Mouse (Mus musculus) heart, postnatal 25 days (tissue): Measurements from ENCODE around the gene Ripor2. TPM values are rescaled to one million over a fixed set of nuclear protein-coding genes. Genes with fewer than 3 reads are reported as not detected.
"Not testable (repeated sequence)": the region's sequence is repeated elsewhere in the genome, so short reads cannot be mapped to it uniquely, and the experiment has no call there.

Experiments
- DNase-seq: peaks from one replicate; pipeline ENCODE4 v3.0.0; 2022; ENCODE audit warnings: low spot score
- intact Hi-C: fragments of 180-260 bp; cut with DNase I; formaldehyde crosslinking; loops from one replicate; pipeline ENCODE4 v1.15.1; 2025
- total RNA-seq, 2 experiments: library from RNA; stranded (reverse); gene quantifications; 2 replicates each; pipeline ENCODE4 v1.2.3; 2021

The Ripor2 gene
- total RNA-seq, 2 experiments from 2014 or later: 5.3 to 7.2 TPM

DNA sequence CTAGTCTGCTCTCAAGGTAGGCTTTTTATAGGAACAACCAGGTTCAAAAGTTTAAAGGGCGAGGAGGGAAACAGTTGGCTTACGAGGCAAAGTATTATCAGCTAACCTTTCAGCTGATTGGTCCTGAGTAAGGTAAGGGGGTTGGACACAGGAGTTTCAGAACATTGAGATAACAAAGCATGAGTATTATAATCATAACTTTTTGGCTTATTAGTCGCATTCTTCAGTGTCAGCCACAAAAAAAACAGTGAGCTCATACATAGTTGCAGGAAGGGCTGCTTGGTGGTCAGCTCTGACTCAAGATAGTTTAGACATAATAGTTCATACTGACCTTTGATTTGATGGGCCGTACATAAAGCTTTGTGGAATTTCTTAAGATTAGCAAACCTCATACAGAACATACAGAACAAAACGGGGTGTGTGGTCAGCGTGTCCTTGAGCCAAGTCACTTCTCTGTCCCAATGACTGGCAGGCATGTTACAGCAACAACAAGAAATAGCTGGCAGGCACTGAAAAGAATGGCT is 153.7 kb downstream of the Ripor2 start:
- intact Hi-C loops: no loop called here
- DNase-seq: no peak

DNA sequence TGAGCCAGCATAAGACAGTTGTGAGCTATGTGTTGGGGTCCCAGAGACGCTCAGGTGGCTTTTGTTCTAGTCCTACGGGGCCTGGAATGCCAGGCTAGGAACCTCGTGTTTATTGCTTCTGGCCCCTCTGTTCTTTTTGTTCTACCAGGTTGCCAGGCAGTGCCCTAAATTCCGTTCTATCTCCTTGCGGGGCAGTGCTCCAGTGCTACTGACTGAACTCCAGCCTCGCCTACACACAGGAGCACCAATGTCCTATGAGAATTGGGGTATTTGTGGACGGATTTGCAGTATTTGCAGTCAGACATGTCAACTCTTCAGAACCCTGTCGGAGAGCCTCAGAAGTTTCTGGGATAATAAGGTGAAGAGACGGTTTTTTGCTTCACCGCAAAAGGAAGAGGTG is 159.0 kb downstream of the Ripor2 start, which contains the start of gene Armh2:
Armh2 (plus strand) TSS at position 205 of the 400 bp plus-strand sequence.
- intact Hi-C loops: no loop called here
- DNase-seq: no peak

DNA sequence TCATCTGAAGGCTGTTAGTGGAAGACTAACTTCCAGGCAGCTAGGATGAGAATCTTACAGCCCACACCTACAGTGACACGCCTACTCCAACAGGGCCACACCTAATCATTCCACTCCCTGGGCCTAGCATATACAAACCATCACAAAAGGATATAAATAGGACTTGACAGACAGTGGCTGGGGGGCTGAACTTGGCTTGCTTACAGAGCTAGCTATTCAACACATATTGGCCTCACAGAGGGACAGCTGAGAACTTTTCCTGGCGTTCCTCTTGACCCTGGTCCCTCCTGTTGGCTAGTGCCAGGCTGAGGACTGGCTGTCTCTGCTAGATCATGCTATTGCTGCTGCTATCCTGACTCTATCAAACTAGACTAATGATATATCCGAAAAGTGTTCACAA is 165.8 kb downstream of the Ripor2 start:
- intact Hi-C loops: no loop called here
- no peak for DNase-seq

DNA sequence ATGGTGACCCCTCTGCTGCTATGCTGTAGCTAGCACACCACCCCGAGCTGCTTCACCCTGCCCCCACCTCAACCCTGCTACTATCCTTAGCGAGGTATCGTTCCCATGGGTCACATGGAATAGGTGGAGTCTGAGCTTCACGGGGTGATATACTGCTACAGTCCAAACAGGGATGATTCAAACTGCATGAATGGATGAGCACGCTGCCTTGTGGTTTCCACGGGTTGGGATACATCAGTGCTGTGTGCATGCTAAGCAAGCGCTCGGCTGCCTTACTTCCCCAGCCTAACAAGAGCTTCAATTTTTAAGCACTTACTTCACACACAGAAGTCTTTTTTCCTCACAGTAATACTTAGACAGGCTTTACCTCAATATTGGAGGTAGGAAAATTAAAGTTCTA is 168.8 kb downstream of the Ripor2 start:
- intact Hi-C loops: no loop called here
- no peak for DNase-seq

DNA sequence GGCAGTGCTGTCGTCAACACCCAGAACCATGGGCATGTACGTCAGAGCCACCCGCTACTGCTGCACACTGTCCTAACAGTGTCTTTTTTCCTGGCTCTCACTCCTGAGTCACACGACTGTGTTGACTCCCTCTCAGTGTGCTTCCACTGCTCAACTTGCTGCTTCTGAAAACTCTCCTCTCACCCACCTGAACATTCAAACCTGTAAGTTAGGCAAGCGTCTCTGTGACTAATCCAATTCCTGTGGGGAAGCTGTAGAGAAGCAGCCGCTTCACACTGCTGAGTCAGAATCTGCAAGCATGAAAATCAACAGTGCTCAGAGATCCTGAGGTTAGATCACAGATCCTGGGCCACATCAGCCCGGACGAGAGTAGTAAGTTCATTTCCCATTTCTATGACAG is 169.4 kb downstream of the Ripor2 start:
- DNase-seq: no peak
- intact Hi-C loops: no loop called here

DNA sequence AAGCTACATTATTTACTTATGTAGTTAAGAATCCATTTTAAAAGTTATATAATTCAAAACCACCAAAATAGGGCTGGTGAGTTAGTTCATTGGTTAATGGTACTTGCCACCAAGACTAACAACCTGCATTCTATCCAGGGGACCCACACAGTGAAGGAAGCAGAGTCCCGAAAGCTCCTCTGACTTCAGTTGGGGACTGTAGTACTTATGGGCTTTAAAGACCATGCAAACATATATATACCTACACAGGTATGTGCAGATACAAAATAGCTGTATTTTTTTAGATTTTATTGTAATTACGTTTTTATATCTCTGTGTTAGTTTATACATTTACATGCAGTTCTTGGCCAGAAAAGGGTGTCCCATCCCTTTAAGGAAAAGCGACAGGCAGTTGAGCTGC is 174.8 kb downstream of the Ripor2 start:
- intact Hi-C loops: no loop called here
- DNase-seq: no peak

DNA sequence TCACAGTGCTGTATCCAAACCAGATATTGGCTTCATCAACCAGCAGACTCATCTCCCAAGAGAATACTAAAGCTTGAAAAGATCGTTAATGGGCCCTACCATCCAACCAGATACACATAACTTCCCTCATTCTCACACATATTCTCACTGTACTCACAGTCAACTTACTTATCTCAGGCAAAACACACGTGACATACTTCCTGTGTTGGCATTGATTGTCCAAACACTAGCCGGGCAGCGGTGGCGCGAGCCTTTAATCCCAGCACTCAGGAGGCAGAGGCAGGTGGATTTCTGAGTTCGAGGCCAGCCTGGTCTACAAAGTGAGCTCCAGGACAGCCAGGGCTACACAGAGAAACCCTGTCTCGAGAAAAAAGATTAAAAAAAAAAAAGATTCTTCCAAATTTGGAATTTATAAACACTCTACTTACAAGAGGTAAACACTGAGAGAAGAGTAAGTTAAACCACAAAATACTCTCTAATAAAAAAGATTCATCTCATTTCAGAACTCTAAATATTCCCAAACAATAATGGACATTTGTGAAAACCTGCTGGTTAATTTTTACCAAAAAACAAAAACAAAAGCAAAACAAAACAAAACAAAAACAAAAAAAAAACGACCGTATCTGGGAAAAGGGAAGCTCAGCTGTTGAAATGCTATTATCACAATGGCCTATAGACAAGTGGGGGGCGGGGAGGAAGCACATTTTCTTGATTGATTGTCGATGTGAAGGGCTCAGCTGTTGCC is 176.0 kb downstream of the Ripor2 start:
- DNase-seq: no peak
- intact Hi-C loops: no loop called here

DNA sequence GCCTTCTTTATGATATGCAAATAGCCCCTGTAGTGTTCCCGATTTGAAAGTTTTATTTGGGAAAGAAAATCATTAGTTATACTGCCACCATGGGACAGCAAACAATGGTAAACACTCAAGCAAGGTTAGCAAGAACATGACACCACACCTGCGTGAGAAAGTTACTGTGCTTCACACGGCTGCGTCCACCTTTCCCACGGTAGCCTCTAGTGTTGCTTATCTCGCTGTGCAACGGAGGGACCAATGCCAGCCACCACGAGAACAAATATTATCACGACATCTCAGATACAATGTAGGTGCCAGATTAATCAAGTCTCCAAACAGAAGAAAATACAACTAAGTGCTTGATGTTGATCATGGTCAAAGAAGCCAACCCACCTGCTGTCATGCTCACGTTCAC is 177.5 kb downstream of the Ripor2 start:
- intact Hi-C loops: no loop called here
- DNase-seq: no peak

DNA sequence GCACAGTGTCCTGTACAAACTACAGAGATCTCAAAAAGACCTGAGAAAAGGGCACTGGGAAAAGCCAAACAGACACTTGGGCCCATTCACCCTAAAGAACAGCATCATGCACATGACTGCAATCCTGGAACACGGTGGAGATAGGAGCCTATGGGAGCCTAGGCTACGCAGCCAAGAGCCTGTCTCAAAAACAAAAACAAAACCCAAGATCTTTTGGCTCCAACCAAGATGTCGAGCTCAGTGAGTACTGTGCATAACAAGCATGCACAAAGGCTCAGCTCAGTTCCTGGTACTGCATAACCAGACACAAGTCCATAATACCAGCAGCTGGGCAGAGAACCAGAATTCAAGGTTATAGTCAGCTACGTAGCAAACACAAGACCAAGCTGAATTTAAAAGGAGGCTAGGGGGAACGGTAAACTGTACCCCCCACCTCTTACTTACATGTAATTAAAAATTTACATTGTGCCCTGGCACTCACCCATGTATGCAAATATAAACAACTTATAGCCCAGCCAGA is 178.4 kb downstream of the Ripor2 start:
- DNase-seq: no peak
- intact Hi-C loops: no loop called here

DNA sequence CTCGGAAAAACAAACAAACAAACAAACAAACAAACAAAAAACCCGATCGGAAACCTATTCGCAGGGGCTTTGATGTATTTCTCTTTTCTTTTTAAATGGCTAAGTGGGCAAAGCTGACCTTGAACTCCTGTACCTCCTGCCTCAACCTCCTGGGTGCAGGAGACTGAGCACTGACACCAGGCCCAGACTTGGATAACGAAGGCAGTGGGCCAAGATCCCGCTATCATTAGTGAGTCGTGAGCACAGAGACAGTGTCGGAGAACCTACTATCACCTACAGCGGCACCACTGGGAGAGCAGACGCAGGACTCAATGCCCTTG is 179.1 kb downstream of the Ripor2 start:
- DNase-seq: no peak
- intact Hi-C loops: no loop called here

DNA sequence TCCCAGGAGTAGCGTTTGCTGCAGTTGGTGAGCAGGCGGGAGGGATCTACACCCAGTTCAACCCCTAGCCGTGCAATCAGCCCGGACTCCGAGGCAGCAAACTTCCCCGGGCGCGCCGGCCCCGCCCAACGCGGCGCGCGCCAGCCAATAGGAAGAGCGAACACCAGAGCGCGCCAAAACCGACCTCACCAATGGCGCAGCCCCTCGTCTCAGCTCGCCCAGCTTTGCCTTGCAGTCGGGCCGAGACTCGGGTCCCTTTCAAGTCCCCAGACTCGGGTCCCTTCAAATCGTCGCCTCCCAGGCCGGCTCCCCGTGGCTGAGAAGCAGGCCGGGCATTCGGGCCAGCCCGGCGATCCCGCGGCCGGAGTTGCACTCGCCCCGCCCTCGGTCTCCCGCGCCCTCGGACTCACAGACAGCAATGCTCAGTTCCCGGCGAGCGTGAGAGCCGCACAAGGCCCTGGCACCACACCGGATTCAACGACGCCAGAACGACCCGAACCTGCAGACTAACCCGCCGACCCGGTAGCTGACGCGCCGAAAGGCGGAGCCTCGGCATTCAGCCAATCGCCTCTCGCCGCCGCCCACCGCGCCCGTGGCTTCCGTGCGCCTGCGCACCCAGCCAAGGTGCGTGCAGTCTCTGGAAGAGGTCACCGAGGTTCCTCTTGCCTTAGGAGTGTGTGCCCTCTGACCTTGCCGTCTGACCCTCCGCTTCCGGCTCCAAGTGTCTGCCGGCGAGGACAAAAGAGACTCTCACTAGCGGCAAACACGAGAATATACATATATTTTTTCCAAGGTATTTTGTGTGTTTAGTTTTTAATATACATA is 179.6 kb downstream of the Ripor2 start, which contains the start of gene Gmnn:
Gmnn (minus strand) TSS at position 521 of the 825 bp plus-strand sequence.
- peak; percentile 78 for DNase-seq
- intact Hi-C loops: no loop called here

DNA sequence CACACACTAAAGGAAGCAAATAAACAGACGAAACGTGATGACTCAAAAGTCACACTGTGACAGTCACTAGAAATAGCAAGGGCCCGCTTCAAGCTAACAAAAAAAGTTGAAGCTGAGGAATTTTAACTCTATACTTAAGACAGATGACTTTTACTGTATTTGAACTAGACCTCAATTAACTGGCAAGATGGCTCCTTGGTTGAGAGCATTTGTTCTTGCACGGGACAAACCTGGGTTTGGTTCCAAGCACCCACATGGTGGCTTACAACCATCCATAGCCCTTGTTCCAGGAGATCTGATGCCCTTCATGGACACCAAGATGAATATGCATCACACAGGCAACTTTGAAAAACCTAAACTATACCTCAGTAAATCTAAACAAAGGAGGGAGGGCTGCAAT is 180.3 kb downstream of the Ripor2 start:
- intact Hi-C loops: no loop called here
- no peak for DNase-seq

DNA sequence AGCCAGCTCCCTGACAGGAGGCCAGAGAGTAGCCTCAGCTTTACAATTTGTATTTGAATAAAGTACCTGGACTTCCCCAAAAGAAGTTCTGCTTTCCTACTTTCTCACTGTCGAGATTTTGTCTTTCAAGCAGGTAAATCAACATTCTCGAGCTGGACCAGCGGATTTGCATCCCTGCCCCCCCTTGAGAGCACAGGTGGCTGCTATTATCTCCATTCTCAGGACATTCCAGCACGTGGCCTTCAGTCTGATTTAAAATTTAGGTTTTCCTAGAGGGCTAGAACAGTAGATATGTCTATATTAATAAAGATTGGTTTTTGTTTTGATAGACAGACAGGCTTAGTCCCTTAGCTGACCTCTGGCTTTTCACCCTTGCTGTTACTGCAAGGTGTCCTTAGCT is 185.8 kb downstream of the Ripor2 start:
- intact Hi-C loops, DNase-seq: not testable (repeated sequence)

DNA sequence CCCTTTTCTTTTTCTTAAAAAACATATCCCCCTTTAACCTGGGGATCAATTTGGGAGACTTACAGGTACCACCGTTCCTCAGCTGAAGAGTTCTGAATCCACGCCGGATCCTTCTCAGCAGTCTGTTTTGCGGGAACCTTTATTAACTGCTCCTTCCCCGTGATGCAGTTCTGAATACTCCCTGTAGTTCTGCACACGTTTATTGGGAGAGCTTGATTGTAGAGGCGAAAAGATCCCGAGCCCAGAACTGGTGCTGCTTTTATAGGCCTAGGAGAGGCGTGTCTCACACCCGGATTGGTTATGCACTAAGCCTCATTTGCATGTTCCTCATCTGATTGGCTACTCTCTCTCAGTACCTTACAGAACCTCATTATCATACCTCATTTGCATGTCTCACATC is 189.5 kb downstream of the Ripor2 start:
- intact Hi-C loops, DNase-seq: not testable (repeated sequence)

DNA sequence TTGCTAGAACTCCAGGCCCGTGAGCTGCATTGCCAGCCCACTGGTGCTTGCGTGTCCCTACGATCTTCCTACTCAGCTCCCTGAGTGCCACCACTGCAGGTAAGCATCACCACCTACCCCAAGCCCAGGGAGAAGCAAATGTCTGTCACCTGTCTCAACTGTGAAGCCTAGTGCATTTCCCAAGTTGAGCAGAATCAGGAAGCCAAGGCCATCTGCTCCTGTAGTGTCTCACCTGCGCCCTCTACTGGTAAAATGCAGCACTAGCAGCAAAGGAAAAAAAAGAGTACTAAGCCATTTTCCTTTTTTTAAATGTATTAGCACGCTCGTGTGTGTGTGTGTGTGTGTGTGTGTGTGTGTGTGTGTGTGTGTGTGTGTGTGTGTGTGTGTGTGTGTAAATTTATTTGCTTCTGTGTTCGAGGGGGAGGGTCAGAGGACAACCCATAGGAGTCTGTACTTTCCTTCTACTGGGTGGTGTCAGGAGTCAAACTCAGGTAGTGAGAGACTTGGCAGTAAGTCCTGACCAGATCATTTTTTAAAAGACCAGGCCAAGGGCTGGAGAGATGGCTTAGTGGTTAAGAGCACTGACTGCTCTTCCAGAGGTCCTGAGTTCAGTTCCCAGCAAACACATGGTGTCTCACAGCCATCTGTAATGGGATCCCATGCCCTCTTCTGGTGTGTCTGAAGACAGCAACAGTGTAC is 194.3 kb downstream of the Ripor2 start:
- no peak for DNase-seq
- intact Hi-C loops: loop anchor here (5.0 kb wide), 1 partner anchor 294 kb away; no protein-coding TSS in a partner anchor

DNA sequence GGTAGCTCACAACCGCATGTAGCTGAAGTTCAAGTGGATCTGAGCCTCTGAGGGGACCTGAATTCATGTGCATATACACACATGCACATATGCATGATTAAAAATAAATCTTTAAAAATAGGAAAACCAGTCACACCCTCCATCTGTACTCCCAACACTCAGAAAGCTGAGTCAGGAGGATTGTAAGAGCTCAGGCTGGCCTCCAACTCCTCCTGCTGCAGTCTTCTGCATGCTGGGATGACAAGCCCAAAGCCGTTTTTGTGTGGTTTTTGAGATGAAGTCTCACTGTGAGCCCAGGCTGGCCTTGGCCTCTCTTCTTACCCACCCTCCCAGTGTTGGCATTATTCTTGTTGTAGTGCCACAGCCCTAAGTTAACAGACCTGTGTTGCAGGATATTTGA is 196.0 kb downstream of the Ripor2 start:
- intact Hi-C loops: loop anchor here (5.0 kb wide), 1 partner anchor 296 kb away; no protein-coding TSS in a partner anchor
- DNase-seq: no peak

DNA sequence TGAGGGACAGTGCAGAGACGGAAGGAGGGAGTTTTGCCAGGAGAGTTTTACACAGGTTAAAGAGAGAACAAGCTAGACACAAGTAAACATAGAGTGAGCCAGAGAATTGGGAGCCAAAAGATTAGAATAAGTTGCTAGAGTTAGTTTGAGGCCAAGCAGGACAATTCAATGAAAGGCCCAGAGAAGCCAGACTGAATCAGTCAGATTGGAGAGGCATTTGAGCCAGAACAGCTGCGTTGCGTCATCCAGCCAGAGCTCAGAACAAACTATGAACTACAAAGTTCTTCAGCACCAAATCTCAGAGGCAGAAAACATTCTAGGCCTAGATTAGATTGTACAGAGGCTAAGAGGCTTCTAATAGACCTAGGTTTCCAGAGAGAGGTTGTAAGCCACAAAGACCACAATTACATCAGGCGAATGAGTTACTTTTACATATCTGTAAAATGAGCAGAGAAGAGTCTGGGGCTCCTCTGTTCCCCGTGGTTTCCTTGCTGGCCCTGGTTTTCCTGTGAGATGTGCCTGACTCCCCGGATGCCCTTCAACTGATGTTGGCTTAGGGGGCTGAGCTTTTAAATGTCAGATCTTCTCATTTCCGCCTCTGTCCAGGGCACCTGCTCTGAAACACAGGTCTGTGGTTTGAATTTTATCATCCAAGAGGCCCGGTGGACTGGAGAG is 196.9 kb downstream of the Ripor2 start:
- intact Hi-C loops: loop anchor here (5.0 kb wide), 1 partner anchor 297 kb away; no protein-coding TSS in a partner anchor
- no peak for DNase-seq

DNA sequence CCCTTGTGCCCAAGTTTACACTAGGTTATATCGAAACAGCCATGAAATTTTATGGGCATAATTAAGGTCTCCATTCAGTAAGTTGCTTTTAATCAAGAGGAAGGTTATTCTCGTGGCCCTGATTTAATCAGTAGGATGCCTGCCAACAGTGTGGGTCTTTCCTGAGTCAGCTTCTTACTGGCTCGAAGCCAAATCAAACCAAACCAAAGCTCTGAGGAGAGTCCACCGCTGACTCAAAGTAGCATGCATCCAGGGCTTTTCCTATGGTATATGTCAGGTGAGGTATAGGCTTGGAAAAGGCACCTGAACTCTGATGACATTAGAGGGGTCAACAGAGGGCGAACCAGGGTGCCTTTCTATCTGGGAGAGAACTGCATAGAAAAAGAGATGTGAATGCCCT is 199.9 kb downstream of the Ripor2 start:
- intact Hi-C loops: no loop called here
- no peak for DNase-seq
